ENCODE assay signal across 8 mouse cellular contexts in genomic region chr17:56814316-56815056, GRCm38 (mm10). TPM values are rescaled to one million over a fixed set of nuclear protein-coding genes. Genes with fewer than 3 reads are reported as not detected.
A peak's percentile ranks its signal among the peaks of the same experiment; 100 is the strongest.
DNase-seq lines count a peak whose midpoint lies in the region; ATAC-seq and TF ChIP-seq lines count a peak whose summit lies in the region.

No protein-coding gene starts in this region.

- no peak overlapping the region for H3K9ac ChIP-seq in neural tube, embryonic 15.5 days (replicated peaks)

- peaks cover 19% of the 10 kb centered on the region for H3K4me1 ChIP-seq in lung, adult 2 months (ENCODE audit: control insufficient read depth, insufficient read depth, low read length)
- H3K4me1 ChIP-seq in neural tube, embryonic 15.5 days, result peaks cover 37% of the 10 kb centered on the region

- peak overlapping the region; percentile 45 for H3K4me2 ChIP-seq in neural tube, embryonic 15.5 days

- H3K4me3 ChIP-seq in lung, adult 2 months (replicated peaks; ENCODE audit: extremely low read depth, low read depth, low read length), result no peak overlapping the region
- no peak overlapping the region for H3K4me3 ChIP-seq in neural tube, embryonic 15.5 days (replicated peaks)

- no peaks in the 10 kb centered on the region for H3K9me3 ChIP-seq in neural tube, embryonic 15.5 days (replicated peaks)

- DNase-seq in ES-CJ7 (ENCODE audit: low read depth, low spot score), result peak; percentile 77
- peak; percentile 79 for DNase-seq in brain, embryonic 18.5 days (ENCODE audit: low read depth, low spot score)
- peak; percentile 64 to 86 for DNase-seq in frontal cortex, adult 2 months (ENCODE audit: extremely low spot score in 1 of 2, low spot score in 1 of 2)
- DNase-seq in heart, postnatal 4 days, result peak; percentile 93
- DNase-seq in layer of hippocampus, adult 18-20 months (ENCODE audit: low spot score in 2 of 2), result peak; percentile 80 to 91
- DNase-seq in lung, adult 2 months, result peak; percentile 84
- DNase-seq in urinary bladder, postnatal 14 days (ENCODE audit: low spot score), result peak; percentile 85

- ATAC-seq in neural tube, embryonic 15.5 days (ENCODE audit: low FRiP score), result peak; percentile 80

- 10% methylated on average over 24 of the region's 24 CpGs for whole genome bisulfite sequencing in lung, adult 2 months
- WGBS in neural tube, embryonic 15.5 days, result 8% methylated on average over 24 of the region's 24 CpGs

- TF ChIP-seq POLR2A in lung, adult 2 months (IDR thresholded peaks at IDR 0.05; ENCODE audit: borderline replicate concordance, extremely low read depth, low read depth, low read length), result no peak

- no peak for TF ChIP-seq CTCF in lung, adult 2 months (IDR thresholded peaks at IDR 0.05; ENCODE audit: insufficient read depth, low read length)

- H3K36me3 ChIP-seq in neural tube, embryonic 15.5 days, result no peaks in the 10 kb centered on the region

- H3K27ac ChIP-seq in neural tube, embryonic 15.5 days (replicated peaks), result peak overlapping the region; percentile 78

- H3K27me3 ChIP-seq in neural tube, embryonic 15.5 days (replicated peaks), result no peaks in the 10 kb centered on the region

RNA-seq across cellular contexts. Expression of gene Rfx2, which starts 16.3 kb away (rescaled TPM):
- polyA plus RNA-seq in frontal cortex, adult 2 months (2012; rRNA removed), result 3.6 and 4.0 TPM in 2 replicates
- 1 to 10 TPM; 8.1 to 9.3 TPM for total RNA-seq in heart, postnatal 4 days (2021)
- 1 to 10 TPM; 4.8 to 5.7 TPM for total RNA-seq in layer of hippocampus, adult 18-20 months (2021)
- 24.1 and 27.2 TPM in 2 replicates for polyA plus RNA-seq in lung, adult 2 months (2012; rRNA removed)
- 5.1 and 5.3 TPM in 2 replicates for polyA plus RNA-seq in neural tube, embryonic 15.5 days (2015; fragmentation: Nextera tagmentation; extraction: Ambion mirVana)

RNA-seq across cellular contexts. Expression of gene Prr22, which starts 44.4 kb away (rescaled TPM):
- 3.5 and 4.2 TPM in 2 replicates for polyA plus RNA-seq in frontal cortex, adult 2 months (2012; rRNA removed)
- under 1 TPM; 0.41 to 0.61 TPM for total RNA-seq in heart, postnatal 4 days (2021)
- total RNA-seq in layer of hippocampus, adult 18-20 months (2021), result 1 to 10 TPM in 1 of 2 experiments, under 1 TPM in 1; 0.99 to 1.2 TPM
- polyA plus RNA-seq in lung, adult 2 months (2012; rRNA removed), result 1.6 and 2.2 TPM in 2 replicates
- 0.87 and 0.93 TPM in 2 replicates for polyA plus RNA-seq in neural tube, embryonic 15.5 days (2015; fragmentation: Nextera tagmentation; extraction: Ambion mirVana)

RNA-seq across cellular contexts. Expression of gene Dus3l, which starts 49.9 kb away (rescaled TPM):
- polyA plus RNA-seq in frontal cortex, adult 2 months (2012; rRNA removed), result 145 and 149 TPM in 2 replicates
- 10 to 100 TPM; 22.8 to 23.5 TPM for total RNA-seq in heart, postnatal 4 days (2021)
- 10 to 100 TPM; 63.4 to 68.8 TPM for total RNA-seq in layer of hippocampus, adult 18-20 months (2021)
- polyA plus RNA-seq in lung, adult 2 months (2012; rRNA removed), result 81.7 and 84.5 TPM in 2 replicates
- polyA plus RNA-seq in neural tube, embryonic 15.5 days (2015; fragmentation: Nextera tagmentation; extraction: Ambion mirVana), result 86.4 and 97.6 TPM in 2 replicates

RNA-seq across cellular contexts. Expression of gene Nrtn, which starts 57.2 kb away (rescaled TPM):
- polyA plus RNA-seq in frontal cortex, adult 2 months (2012; rRNA removed), result 5.9 and 7.4 TPM in 2 replicates
- 10 to 100 TPM; 22.4 to 22.5 TPM for total RNA-seq in heart, postnatal 4 days (2021)
- total RNA-seq in layer of hippocampus, adult 18-20 months (2021), result 1 to 10 TPM; 1.6 to 3.4 TPM
- polyA plus RNA-seq in lung, adult 2 months (2012; rRNA removed), result 17.3 and 23.2 TPM in 2 replicates
- polyA plus RNA-seq in neural tube, embryonic 15.5 days (2015; fragmentation: Nextera tagmentation; extraction: Ambion mirVana), result 2.7 and 5.3 TPM in 2 replicates

RNA-seq across cellular contexts. Expression of gene Acsbg2, which starts 59.8 kb away (rescaled TPM):
- 0.04 TPM in 1 of 2 replicates, not detected in the other for polyA plus RNA-seq in frontal cortex, adult 2 months (2012; rRNA removed)
- total RNA-seq in heart, postnatal 4 days (2021), result not detected
- not detected for total RNA-seq in layer of hippocampus, adult 18-20 months (2021)
- polyA plus RNA-seq in lung, adult 2 months (2012; rRNA removed), result not detected in 2 replicates
- not detected in 2 replicates for polyA plus RNA-seq in neural tube, embryonic 15.5 days (2015; fragmentation: Nextera tagmentation; extraction: Ambion mirVana)
